Mouse (Mus musculus) layer of hippocampus, postnatal 10 days (tissue): ENCODE measurements at regions not wholly inside any gene's neighbourhood (a gene's known extent, or its start where the extent isn't known, plus 50 kb on each side); places are given as distances from the start of the nearest gene placed in this dataset.
"Not testable (repeated sequence)": the region's sequence is repeated elsewhere in the genome, so short reads cannot be mapped to it uniquely, and the experiment has no call there.

Experiments used
- DNase-seq, 2 experiments: peaks; one replicate each; pipeline ENCODE4 v3.0.0; 2021; ENCODE audit warnings: low spot score in 2 of 2

- no peak for DNase-seq
Observed at GRCm38 (mm10) chr14:17556458-17556857, 103.6 kb upstream of the Thrb start.

DNA sequence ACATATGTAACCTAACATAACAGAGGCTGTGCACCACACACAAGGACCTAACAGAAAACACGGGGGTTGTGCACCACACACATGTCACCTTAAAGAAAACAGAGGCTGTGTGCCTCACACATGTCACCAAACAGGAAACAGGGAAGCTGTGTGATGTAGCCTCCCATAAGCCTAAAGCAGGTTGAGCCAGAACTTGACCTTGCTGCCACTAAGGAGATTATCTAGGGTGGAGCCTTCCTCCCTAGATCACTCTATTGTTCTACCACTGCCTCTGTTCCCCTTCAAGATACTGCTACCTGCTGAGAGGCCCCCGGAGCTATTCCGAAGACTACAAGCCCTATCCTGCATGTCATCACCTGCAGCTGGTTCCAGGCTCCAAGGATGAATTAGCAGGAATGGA lies 100.1 kb upstream of the Thrb start:
- not testable (repeated sequence) for DNase-seq

GRCm38 (mm10) chr14:17567927-17568326 lies 92.1 kb upstream of the Thrb start:
- no peak for DNase-seq

GRCm38 (mm10) chr14:17569087-17569636 lies 90.9 kb upstream of the Thrb start:
- DNase-seq: no peak

GRCm38 (mm10) chr14:17578776-17579175 lies 81.3 kb upstream of the Thrb start:
- DNase-seq: no peak

DNA sequence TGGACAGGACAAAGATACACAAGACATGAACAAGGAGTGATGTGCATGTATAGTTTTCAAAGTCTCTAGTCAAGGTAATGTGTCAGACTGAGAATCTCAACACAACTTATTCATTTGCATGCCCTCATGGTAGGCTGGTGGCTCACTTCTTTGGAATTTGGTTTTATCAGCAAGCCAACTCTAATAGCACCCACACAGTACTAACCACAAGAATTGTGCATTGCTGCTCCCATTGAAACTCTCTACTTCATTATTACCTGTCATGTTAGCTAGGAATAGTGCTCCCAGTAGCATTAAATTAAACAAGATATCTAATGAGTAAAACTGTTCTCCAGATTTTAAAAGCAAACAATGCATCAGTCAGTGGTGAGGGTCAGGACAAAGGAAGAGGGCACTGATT lies 70.5 kb upstream of the Thrb start:
- no peak for DNase-seq

DNA sequence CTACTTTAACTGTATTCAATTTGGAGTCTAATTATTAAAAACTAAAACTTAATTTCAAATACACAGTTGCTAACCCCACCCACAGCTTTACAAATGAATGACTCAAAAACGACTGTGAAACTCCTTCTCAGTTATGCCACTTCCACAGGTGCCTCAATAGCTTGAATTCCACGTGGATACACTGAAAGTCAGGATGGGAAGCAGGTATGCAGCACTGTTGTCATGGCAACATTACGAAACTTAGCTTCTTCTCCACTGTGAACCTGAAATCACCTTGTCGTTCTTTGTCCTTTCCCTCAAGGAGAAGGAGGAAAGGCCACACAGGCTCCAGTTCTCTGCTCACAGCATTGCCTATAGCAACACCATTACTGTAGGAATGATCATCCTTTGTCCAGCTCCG lies 60.5 kb upstream of the Thrb start:
- DNase-seq: no peak

DNA sequence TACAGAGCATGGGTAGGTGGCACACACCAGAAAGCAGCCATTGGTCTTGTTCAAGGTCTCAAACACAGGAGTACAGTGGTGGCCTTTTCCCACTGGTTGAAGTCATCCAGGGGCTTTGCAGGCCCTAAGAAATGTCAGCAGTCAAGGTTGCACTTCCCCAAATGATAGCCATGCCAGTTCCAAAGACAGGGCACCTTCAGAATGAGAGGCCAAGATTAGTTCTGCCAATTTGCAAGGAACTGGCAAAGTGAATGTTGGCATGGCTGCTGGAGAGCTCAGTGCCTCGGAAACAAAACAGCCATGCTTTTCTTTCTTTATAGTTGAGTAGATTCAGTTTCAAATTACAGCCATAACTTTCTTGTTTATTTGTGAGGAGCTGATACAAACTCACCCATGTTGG lies 57.7 kb upstream of the Thrb start:
- DNase-seq: no peak

DNA sequence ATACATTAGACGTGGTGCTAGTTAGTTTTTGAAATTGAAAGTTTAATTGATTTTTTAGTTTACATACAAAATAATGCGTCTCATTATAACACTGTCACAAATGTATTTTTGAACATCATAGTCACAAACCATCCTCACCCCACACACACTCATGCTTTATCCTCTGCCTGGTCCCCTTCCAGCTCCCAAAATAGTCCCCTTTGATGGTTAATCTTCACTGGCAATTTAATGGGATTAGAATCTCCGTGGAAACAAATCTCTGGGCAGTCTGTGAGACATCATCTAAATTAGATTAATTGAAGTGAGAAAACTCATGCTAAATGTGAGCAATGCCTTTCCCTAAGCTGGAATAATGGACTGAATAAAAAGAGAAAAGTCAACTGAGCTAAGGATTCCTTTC lies 54.0 kb upstream of the Thrb start:
- no peak for DNase-seq

DNA sequence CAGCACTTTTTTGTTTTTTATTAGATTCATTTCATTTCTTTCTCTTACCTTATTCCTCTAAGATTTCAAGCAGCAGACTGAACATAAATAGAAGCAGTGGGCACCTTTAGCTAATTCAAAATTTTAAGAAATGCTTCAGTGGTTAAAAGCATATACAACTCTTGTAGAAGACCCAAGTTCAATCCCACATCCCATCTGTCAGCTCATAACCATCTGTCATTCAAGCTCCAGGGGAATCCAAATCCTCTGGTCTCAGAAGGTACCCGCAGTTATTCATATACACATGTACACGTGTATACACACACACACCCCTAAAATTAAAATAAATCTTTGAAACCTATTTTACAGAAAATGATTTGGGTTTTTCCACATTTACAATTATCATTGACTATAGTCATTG lies 52.9 kb upstream of the Thrb start:
- no peak for DNase-seq
